Comparison of ENCODE assay signal across 17 mouse cellular contexts in the genomic region with DNA sequence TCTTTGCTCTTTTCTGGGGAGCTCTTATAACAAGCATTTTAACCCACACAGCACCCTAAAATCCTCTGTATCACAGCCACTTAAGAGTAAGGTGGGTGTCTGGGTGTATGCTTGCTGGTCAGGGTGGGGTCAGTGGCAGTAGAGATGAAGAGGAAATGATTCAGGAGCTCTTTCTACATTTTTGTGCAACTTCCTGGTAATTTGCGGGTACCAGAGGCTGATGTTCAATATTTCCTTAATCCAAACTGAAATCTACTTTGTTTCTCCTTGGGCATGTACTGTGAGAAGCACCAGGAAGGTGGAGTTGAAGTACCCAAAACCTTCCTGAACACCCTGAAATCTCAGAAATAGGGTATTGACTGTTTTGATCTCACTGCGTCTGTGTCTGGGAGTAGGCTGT. TPM values are rescaled to one million over a fixed set of nuclear protein-coding genes. Genes with fewer than 3 reads are reported as not detected.
DNase-seq lines count a peak whose midpoint lies in the region; ATAC-seq and TF ChIP-seq lines count a peak whose summit lies in the region.
"Had no signal": no experiment of that assay in that cellular context is flagged by ENCODE, and none has a peak within 500 bp of the region (broad histone marks: within the 10 kb centered on the region; RNA-seq: fewer than 3 reads in every experiment).

No protein-coding gene starts in this region.

- H3K36me3 ChIP-seq in heart, embryonic 16.5 days (ENCODE audit: control insufficient read depth, insufficient read depth) = no peaks in the 10 kb centered on the region
- no peaks in the 10 kb centered on the region for H3K36me3 ChIP-seq in lung, embryonic 16.5 days (ENCODE audit: control insufficient read depth, insufficient read depth, low read length)
- H3K36me3 ChIP-seq in stomach, embryonic 15.5 days = no peaks in the 10 kb centered on the region
- no peaks in the 10 kb centered on the region for H3K36me3 ChIP-seq in forebrain, postnatal 0 days (ENCODE audit: insufficient read depth)
- H3K36me3 ChIP-seq: hindbrain, embryonic 12.5 days; lung, embryonic 15.5 days had no signal

- H3K9ac ChIP-seq in heart, embryonic 16.5 days (ENCODE audit: low read length) = no peak overlapping the region
- H3K9ac ChIP-seq in lung, embryonic 16.5 days (ENCODE audit: low read length) = no peak overlapping the region
- H3K9ac ChIP-seq in stomach, embryonic 15.5 days = no peak overlapping the region
- no peak overlapping the region for H3K9ac ChIP-seq in forebrain, postnatal 0 days
- H3K9ac ChIP-seq: hindbrain, embryonic 12.5 days; lung, embryonic 15.5 days had no signal

- no peaks in the 10 kb centered on the region for H3K9me3 ChIP-seq in heart, embryonic 16.5 days (replicated peaks; ENCODE audit: control insufficient read depth, low read length)
- no peaks in the 10 kb centered on the region for H3K9me3 ChIP-seq in lung, embryonic 16.5 days (ENCODE audit: control insufficient read depth, low read length)
- no peaks in the 10 kb centered on the region for H3K9me3 ChIP-seq in stomach, embryonic 15.5 days
- H3K9me3 ChIP-seq in forebrain, postnatal 0 days (ENCODE audit: low read length) = no peaks in the 10 kb centered on the region
- H3K9me3 ChIP-seq: hindbrain, embryonic 12.5 days; lung, embryonic 15.5 days had no signal

- 76% methylated on average over 2 of the region's 2 CpGs for WGBS in heart, embryonic 16.5 days
- WGBS in lung, embryonic 16.5 days = 67% methylated on average over 2 of the region's 2 CpGs
- WGBS in stomach, embryonic 15.5 days = 77% methylated on average over 2 of the region's 2 CpGs
- WGBS in forebrain, postnatal 0 days = 87% methylated on average over 2 of the region's 2 CpGs

- no peak overlapping the region for H3K4me2 ChIP-seq in heart, embryonic 16.5 days (ENCODE audit: low read depth, low read length)
- H3K4me2 ChIP-seq in lung, embryonic 16.5 days (ENCODE audit: low read depth, low read length) = no peak overlapping the region
- 0 out of 2 replicates have a peak overlapping the region, but pooled peaks have one; percentile 3 for H3K4me2 ChIP-seq in stomach, embryonic 15.5 days
- H3K4me2 ChIP-seq in forebrain, postnatal 0 days (ENCODE audit: low read depth) = no peak overlapping the region
- H3K4me2 ChIP-seq: hindbrain, embryonic 12.5 days; lung, embryonic 15.5 days had no signal

- H3K4me3 ChIP-seq in heart, embryonic 16.5 days (ENCODE audit: low read length) = no peak overlapping the region
- no peak overlapping the region for H3K4me3 ChIP-seq in lung, embryonic 16.5 days (ENCODE audit: low read length)
- no peak overlapping the region for H3K4me3 ChIP-seq in stomach, embryonic 15.5 days (replicated peaks)
- no peak overlapping the region for H3K4me3 ChIP-seq in forebrain, postnatal 0 days (ENCODE audit: low read depth, low read length)
- H3K4me3 ChIP-seq: hindbrain, embryonic 12.5 days; lung, embryonic 15.5 days had no signal

- peak overlapping the region; percentile 40 for H3K27ac ChIP-seq in heart, embryonic 16.5 days (ENCODE audit: low read length)
- H3K27ac ChIP-seq in lung, embryonic 16.5 days (ENCODE audit: low read length) = peak overlapping the region; percentile 57
- H3K27ac ChIP-seq in stomach, embryonic 15.5 days = peak overlapping the region; percentile 59; the same call in 1 of the 2 replicates
- no peak overlapping the region for H3K27ac ChIP-seq in forebrain, postnatal 0 days (ENCODE audit: low read depth, low read length)
- H3K27ac ChIP-seq: hindbrain, embryonic 12.5 days had no signal

- ATAC-seq in heart, embryonic 16.5 days (replicated peaks; ENCODE audit: extremely low read depth, insufficient read depth, low FRiP score) = no peak
- no peak for ATAC-seq in lung, embryonic 16.5 days (ENCODE audit: low read depth)
- ATAC-seq in stomach, embryonic 15.5 days (ENCODE audit: insufficient read depth, low FRiP score, low read depth) = no peak
- ATAC-seq in forebrain, postnatal 0 days = no peak
- ATAC-seq in erythroid progenitor cell, adult 5-6 weeks (replicated peaks; ENCODE audit: low FRiP score, poor library complexity, severe bottlenecking) = no peak

- TF ChIP-seq CTCF in forebrain, postnatal 0 days (IDR thresholded peaks at IDR 0.05; ENCODE audit: low read depth) = no peak

- H3K27me3 ChIP-seq in heart, embryonic 16.5 days (ENCODE audit: control insufficient read depth, insufficient read depth, low read length) = no peaks in the 10 kb centered on the region
- H3K27me3 ChIP-seq in lung, embryonic 16.5 days (ENCODE audit: control insufficient read depth, insufficient read depth, low read depth, low read length) = no peaks in the 10 kb centered on the region
- no peaks in the 10 kb centered on the region for H3K27me3 ChIP-seq in stomach, embryonic 15.5 days (replicated peaks)
- H3K27me3 ChIP-seq in forebrain, postnatal 0 days (ENCODE audit: insufficient read depth, low read length) = no peaks in the 10 kb centered on the region
- H3K27me3 ChIP-seq: hindbrain, embryonic 12.5 days; lung, embryonic 15.5 days had no signal

- H3K4me1 ChIP-seq in heart, embryonic 16.5 days (ENCODE audit: control insufficient read depth, insufficient read depth, low read length) = no peaks in the 10 kb centered on the region
- peaks cover 31% of the 10 kb centered on the region for H3K4me1 ChIP-seq in lung, embryonic 16.5 days (replicated peaks; ENCODE audit: control insufficient read depth, insufficient read depth, low read length)
- peaks cover 23% of the 10 kb centered on the region; the same call in 1 of the 2 replicates for H3K4me1 ChIP-seq in stomach, embryonic 15.5 days
- no peaks in the 10 kb centered on the region for H3K4me1 ChIP-seq in forebrain, postnatal 0 days (ENCODE audit: insufficient read depth)

- no peak for DNase-seq in heart, postnatal 4 days
- no peak for DNase-seq in lung, postnatal 25 days (ENCODE audit: low spot score)
- peak; percentile 14 for DNase-seq in R1 (ENCODE audit: low read depth, low spot score)
- no peak for DNase-seq in forebrain, postnatal 0 days
- DNase-seq: adrenal gland, adult 8-10 months; cerebellum, postnatal 14 days; layer of hippocampus, adult 9-11 months; left cerebral cortex, postnatal 4 days; thymus, postnatal 4 days had no signal

RNA-seq across cellular contexts. Expression of gene Cxcl17, which starts 24.0 kb away (rescaled TPM):
- polyA plus RNA-seq in heart, embryonic 16.5 days (2015; fragmentation: Nextera tagmentation; extraction: Ambion mirVana) = 0.38 and 0.41 TPM in 2 replicates
- total RNA-seq in heart, postnatal 4 days (2021) = not detected
- 0.49 TPM in 1 of 2 replicates, not detected in the other for polyA plus RNA-seq in lung, embryonic 16.5 days (2015; fragmentation: Nextera tagmentation; extraction: Ambion mirVana)
- polyA plus RNA-seq in stomach, embryonic 15.5 days (2015; fragmentation: Nextera tagmentation; extraction: Ambion mirVana) = 0.36 and 0.42 TPM in 2 replicates
- total RNA-seq in forebrain, postnatal 0 days (2014; rRNA removed) = not detected in 2 replicates
- polyA plus RNA-seq in forebrain, postnatal 0 days (2015; fragmentation: Nextera tagmentation; extraction: Ambion mirVana) = 0.35 TPM in 1 of 2 replicates, not detected in the other
- not detected in 2 replicates for total RNA-seq in erythroid progenitor cell, adult 5-6 weeks (2015; ENCODE audit: low replicate concordance)
- not detected in 2 replicates for total RNA-seq in erythroid progenitor cell, adult 5-6 weeks (2017; ENCODE audit: low replicate concordance)
- total RNA-seq: adrenal gland, adult 8-10 months; gastrocnemius, postnatal 4 days; left cerebral cortex, postnatal 4 days; neutrophil, adult 5-6 weeks had no signal

RNA-seq across cellular contexts. Expression of gene Lipe, which starts 38.2 kb away (rescaled TPM):
- 8.3 and 8.6 TPM in 2 replicates for polyA plus RNA-seq in heart, embryonic 16.5 days (2015; fragmentation: Nextera tagmentation; extraction: Ambion mirVana)
- 10 to 100 TPM; 20.8 to 22.6 TPM for total RNA-seq in heart, postnatal 4 days (2021)
- polyA plus RNA-seq in lung, embryonic 16.5 days (2015; fragmentation: Nextera tagmentation; extraction: Ambion mirVana) = 9.4 and 11.4 TPM in 2 replicates
- 8.3 and 8.4 TPM in 2 replicates for polyA plus RNA-seq in stomach, embryonic 15.5 days (2015; fragmentation: Nextera tagmentation; extraction: Ambion mirVana)
- 8.8 and 14.8 TPM in 2 replicates for total RNA-seq in forebrain, postnatal 0 days (2014; rRNA removed)
- polyA plus RNA-seq in forebrain, postnatal 0 days (2015; fragmentation: Nextera tagmentation; extraction: Ambion mirVana) = 6.7 and 8.0 TPM in 2 replicates
- 1.1 and 10.9 TPM in 2 replicates for total RNA-seq in erythroid progenitor cell, adult 5-6 weeks (2015; ENCODE audit: low replicate concordance)
- 0.23 and 13.1 TPM in 2 replicates for total RNA-seq in erythroid progenitor cell, adult 5-6 weeks (2017; ENCODE audit: low replicate concordance)

RNA-seq across cellular contexts. Expression of gene Ceacam1, which starts 40.7 kb away (rescaled TPM):
- 3.8 and 4.8 TPM in 2 replicates for polyA plus RNA-seq in heart, embryonic 16.5 days (2015; fragmentation: Nextera tagmentation; extraction: Ambion mirVana)
- 1 to 10 TPM; 9.1 to 9.7 TPM for total RNA-seq in heart, postnatal 4 days (2021)
- 7.3 TPM in 2 replicates for polyA plus RNA-seq in lung, embryonic 16.5 days (2015; fragmentation: Nextera tagmentation; extraction: Ambion mirVana)
- 32.4 and 54.7 TPM in 2 replicates for polyA plus RNA-seq in stomach, embryonic 15.5 days (2015; fragmentation: Nextera tagmentation; extraction: Ambion mirVana)
- total RNA-seq in forebrain, postnatal 0 days (2014; rRNA removed) = 0.24 and 0.31 TPM in 2 replicates
- 0.75 and 1.4 TPM in 2 replicates for polyA plus RNA-seq in forebrain, postnatal 0 days (2015; fragmentation: Nextera tagmentation; extraction: Ambion mirVana)
- 52.0 and 58.4 TPM in 2 replicates for total RNA-seq in erythroid progenitor cell, adult 5-6 weeks (2015; ENCODE audit: low replicate concordance)
- total RNA-seq in erythroid progenitor cell, adult 5-6 weeks (2017; ENCODE audit: low replicate concordance) = 9.5 and 13.3 TPM in 2 replicates
